Comparison of ENCODE assay signal across 7 mouse cellular contexts in genomic region chr7:28716590-28717281, GRCm38 (mm10). TPM values are rescaled to one million over a fixed set of nuclear protein-coding genes. Genes with fewer than 3 reads are reported as not detected.
A peak's percentile ranks its signal among the peaks of the same experiment; 100 is the strongest.
DNase-seq lines count a peak whose midpoint lies in the region; ATAC-seq and TF ChIP-seq lines count a peak whose summit lies in the region.

Fbxo17 (plus strand) TSS chr7:28716804.

- H3K27me3 ChIP-seq in forebrain, postnatal 0 days (ENCODE audit: insufficient read depth, low read length), result no peaks in the 10 kb centered on the region
- no peaks in the 10 kb centered on the region for H3K27me3 ChIP-seq in hindbrain, embryonic 11.5 days (ENCODE audit: control insufficient read depth, insufficient read depth, low read length)
- H3K27me3 ChIP-seq in liver, embryonic 12.5 days (replicated peaks), result peaks cover 17% of the 10 kb centered on the region; the same call in 1 of the 2 replicates
- no peaks in the 10 kb centered on the region for H3K27me3 ChIP-seq in myocyte (ENCODE audit: control insufficient read depth, insufficient read depth, insufficient read length)

- H3K9ac ChIP-seq in forebrain, postnatal 0 days, result peak within 1 kb of the TSS; percentile 58
- H3K9ac ChIP-seq in hindbrain, embryonic 11.5 days (ENCODE audit: low read depth, low read length), result peak within 1 kb of the TSS; percentile 62
- peak within 1 kb of the TSS; percentile 57; the same call in 1 of the 2 replicates for H3K9ac ChIP-seq in liver, embryonic 12.5 days

- no peak within 1 kb of the TSS for H3K27ac ChIP-seq in forebrain, postnatal 0 days (ENCODE audit: low read depth, low read length)
- H3K27ac ChIP-seq in hindbrain, embryonic 11.5 days (ENCODE audit: low read depth, low read length), result no peak within 1 kb of the TSS
- no peak within 1 kb of the TSS for H3K27ac ChIP-seq in liver, embryonic 12.5 days

- TF ChIP-seq CTCF in forebrain, postnatal 0 days (IDR thresholded peaks at IDR 0.05; ENCODE audit: low read depth), result no peak

- 3% methylated on average over 36 of the region's 36 CpGs for WGBS in forebrain, postnatal 0 days
- 4% methylated on average over 32 of the region's 36 CpGs for WGBS in hindbrain, embryonic 11.5 days
- 5% methylated on average over 36 of the region's 36 CpGs for WGBS in liver, embryonic 12.5 days (ENCODE audit: insufficient replicate concordance)

- no peaks in the 10 kb centered on the region for H3K4me1 ChIP-seq in forebrain, postnatal 0 days (ENCODE audit: insufficient read depth)
- no peaks in the 10 kb centered on the region for H3K4me1 ChIP-seq in hindbrain, embryonic 11.5 days (replicated peaks; ENCODE audit: control insufficient read depth, insufficient read depth, low read length)
- H3K4me1 ChIP-seq in liver, embryonic 12.5 days, result peaks cover 12% of the 10 kb centered on the region

- H3ac ChIP-seq in myocyte (ENCODE audit: control insufficient read depth, insufficient read length), result peak within 1 kb of the TSS; percentile 78

- peak within 1 kb of the TSS; percentile 38 for H3K4me3 ChIP-seq in forebrain, postnatal 0 days (ENCODE audit: low read depth, low read length)
- H3K4me3 ChIP-seq in hindbrain, embryonic 11.5 days (ENCODE audit: low read depth, low read length), result peak within 1 kb of the TSS; percentile 41
- H3K4me3 ChIP-seq in liver, embryonic 12.5 days, result peak within 1 kb of the TSS; percentile 51
- peak within 1 kb of the TSS; percentile 64 for H3K4me3 ChIP-seq in myocyte

- H3K79me2 ChIP-seq in myocyte (ENCODE audit: control insufficient read depth, insufficient read depth), result peaks cover 20% of the 10 kb centered on the region

- peak within 1 kb of the TSS; percentile 76 for H3K4me2 ChIP-seq in forebrain, postnatal 0 days (ENCODE audit: low read depth)
- H3K4me2 ChIP-seq in hindbrain, embryonic 11.5 days (replicated peaks; ENCODE audit: low read depth, low read length), result peak within 1 kb of the TSS; percentile 68
- H3K4me2 ChIP-seq in liver, embryonic 12.5 days, result peak within 1 kb of the TSS; percentile 74
- H3K4me2 ChIP-seq in myocyte (ENCODE audit: low read depth), result peak within 1 kb of the TSS; percentile 81

- no peaks in the 10 kb centered on the region for H3K36me3 ChIP-seq in forebrain, postnatal 0 days (ENCODE audit: insufficient read depth)
- H3K36me3 ChIP-seq in hindbrain, embryonic 11.5 days (ENCODE audit: control insufficient read depth, insufficient read depth, low read length), result no peaks in the 10 kb centered on the region
- H3K36me3 ChIP-seq in liver, embryonic 12.5 days, result no peaks in the 10 kb centered on the region
- no peaks in the 10 kb centered on the region for H3K36me3 ChIP-seq in myocyte (ENCODE audit: control insufficient read depth, insufficient read depth)

- peak; percentile 77 for ATAC-seq in forebrain, postnatal 0 days
- peak; percentile 72 for ATAC-seq in hindbrain, embryonic 11.5 days (ENCODE audit: low FRiP score)
- ATAC-seq in liver, embryonic 12.5 days, result peak; percentile 27; the same call in 1 of the 2 replicates

- DNase-seq in ZHBTc4 (ENCODE audit: low read depth, low spot score), result peak; percentile 74
- DNase-seq in cerebellum, adult 11-12 months, result peak; percentile 54
- DNase-seq in forebrain, postnatal 0 days, result peak; percentile 43
- peak; percentile 74 for DNase-seq in hindbrain, embryonic 11.5 days (ENCODE audit: low spot score)
- peak; percentile 71 for DNase-seq in thymus, postnatal 14 days

- H3K9me3 ChIP-seq in forebrain, postnatal 0 days (ENCODE audit: low read length), result no peaks in the 10 kb centered on the region
- no peaks in the 10 kb centered on the region for H3K9me3 ChIP-seq in hindbrain, embryonic 11.5 days (ENCODE audit: control insufficient read depth, low read length)
- H3K9me3 ChIP-seq in liver, embryonic 12.5 days (replicated peaks), result no peaks in the 10 kb centered on the region

- TF ChIP-seq POLR2A in myocyte (IDR thresholded peaks at IDR 0.05; ENCODE audit: insufficient read length, low read depth), result peak; percentile 80

TF ChIP-seq in myocyte, 11 proteins besides CTCF, POLR2A, EP300 and RAD21:
- TF ChIP-seq MYOG (IDR thresholded peaks at IDR 0.05; ENCODE audit: control insufficient read depth in 1 of 3, insufficient read depth in 1 of 3, insufficient read length in 2 of 3, low read depth in 2 of 3), result peak in 2 of 3 experiments; percentile 45 to 78
- no peak for TF ChIP-seq POLR2AphosphoS2 (IDR thresholded peaks at IDR 0.05; ENCODE audit: insufficient read length, low read depth)
- TF ChIP-seq MYOD1 (IDR thresholded peaks at IDR 0.05; ENCODE audit: control insufficient read depth in 1 of 3, insufficient read length in 2 of 3, low read depth in 2 of 3), result peak in 2 of 3 experiments; percentile 27 to 53
- TF ChIP-seq TCF3 (IDR thresholded peaks at IDR 0.05; ENCODE audit: insufficient read length, low read depth), result no peak
- peak; percentile 45 for TF ChIP-seq TCF12 (IDR thresholded peaks at IDR 0.05; ENCODE audit: insufficient read depth, poor library complexity, severe bottlenecking)

RNA-seq across cellular contexts. Expression of gene Fbxo17, which starts in this region (rescaled TPM):
- total RNA-seq in forebrain, postnatal 0 days (2014; rRNA removed), result 2.8 and 4.6 TPM in 2 replicates
- polyA plus RNA-seq in forebrain, postnatal 0 days (2015; fragmentation: Nextera tagmentation; extraction: Ambion mirVana), result 4.2 and 4.5 TPM in 2 replicates
- polyA plus RNA-seq in hindbrain, embryonic 11.5 days (2014; fragmentation: Nextera tagmentation; extraction: Ambion mirVana), result 8.5 and 9.4 TPM in 2 replicates
- 1.7 and 1.9 TPM in 2 replicates for polyA plus RNA-seq in liver, embryonic 12.5 days (2016; fragmentation: Nextera tagmentation; extraction: Ambion mirVana)
- 33.1 TPM for polyA plus RNA-seq in myocyte (2012; fragmentation: generic; extraction: Trizol)

Comparison
In these comparisons a context has a peak if more than half of its experiments do, and no peak if none do; other contexts are left out.
1. ATAC-seq: peak in every context shown above with its lines; median percentile 77 in forebrain, postnatal 0 days; 72 in hindbrain, embryonic 11.5 days; 27 in liver, embryonic 12.5 days.